8 mouse cellular contexts compared by ENCODE assay signal in the genomic region with DNA sequence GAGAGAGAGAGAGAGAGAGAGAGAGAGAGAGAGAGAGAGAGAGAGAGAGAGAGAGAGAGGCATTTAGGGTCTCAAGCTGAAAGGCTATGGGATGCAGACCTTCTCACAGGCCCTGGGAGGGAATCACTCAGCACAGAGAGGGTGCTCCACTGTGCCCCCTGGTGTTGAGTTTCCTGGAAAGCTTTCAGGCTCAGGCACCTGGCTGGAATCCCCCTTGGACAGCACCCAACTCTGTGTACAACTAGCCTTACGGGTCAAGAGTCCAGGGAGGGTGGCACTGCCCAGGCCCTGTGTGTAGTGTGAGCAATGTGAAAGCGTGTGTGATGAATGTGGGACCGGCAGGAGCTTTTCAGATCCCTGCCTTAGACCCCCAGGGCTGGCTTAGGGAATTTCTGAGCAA. TPM values are rescaled to one million over a fixed set of nuclear protein-coding genes. Genes with fewer than 3 reads are reported as not detected.
A peak's percentile ranks its signal among the peaks of the same experiment; 100 is the strongest.
DNase-seq lines count a peak whose midpoint lies in the region; ATAC-seq and TF ChIP-seq lines count a peak whose summit lies in the region.

No protein-coding gene starts in this region.

- H3K9me3 ChIP-seq in CH12.LX (replicated peaks; ENCODE audit: low read length), result no peaks in the 10 kb centered on the region
- no peaks in the 10 kb centered on the region for H3K9me3 ChIP-seq in embryonic facial prominence, embryonic 10.5 days
- no peaks in the 10 kb centered on the region for H3K9me3 ChIP-seq in liver, embryonic 14.5 days (ENCODE audit: control insufficient read depth, low read length)

- DNase-seq in heart, adult 2 months, result no peak
- DNase-seq in heart, adult 8-10 months (ENCODE audit: low spot score), result no peak
- DNase-seq in CH12.LX (ENCODE audit: extremely low read depth), result peak; percentile 31
- peak; percentile 51 for DNase-seq in embryonic facial prominence, embryonic 10.5 days (ENCODE audit: low spot score)
- no peak for DNase-seq in liver, embryonic 14.5 days (ENCODE audit: low read depth in 3 of 3, low spot score in 3 of 3)
- DNase-seq in natural killer cell, adult 2 months (ENCODE audit: low spot score in 2 of 2), result no peak
- no peak for DNase-seq in urinary bladder, postnatal 25 days (ENCODE audit: low spot score)
- DNase-seq in right cerebral cortex, postnatal 36 days (ENCODE audit: low spot score in 2 of 2), result no peak

- no peaks in the 10 kb centered on the region for H3K4me1 ChIP-seq in heart, adult 2 months (ENCODE audit: control insufficient read depth, insufficient read depth, low read length)
- H3K4me1 ChIP-seq in CH12.LX (ENCODE audit: control insufficient read depth in 1 of 2, insufficient read depth in 2 of 2), result peaks cover 3 to 5% of the 10 kb centered on the region in 2 experiments; a peak in 3 of 4 replicates
- H3K4me1 ChIP-seq in embryonic facial prominence, embryonic 10.5 days, result peaks cover 42% of the 10 kb centered on the region
- peaks cover 0 to 14% of the 10 kb centered on the region in 2 experiments; a peak in 3 of 4 replicates for H3K4me1 ChIP-seq in liver, embryonic 14.5 days (replicated peaks; ENCODE audit: control insufficient read depth in 2 of 2, insufficient read depth in 2 of 2, low read length in 1 of 2)

- TF ChIP-seq RAD21 in CH12.LX (IDR thresholded peaks at IDR 0.05; ENCODE audit: low read depth, low read length), result no peak; the same call in 1 of the 2 replicates

- intact Hi-C loops in heart, adult 2 months (cut with DNase I), result no loop called here

- no peaks in the 10 kb centered on the region for H3K36me3 ChIP-seq in heart, adult 2 months (ENCODE audit: control insufficient read depth, insufficient read depth, low read length)
- H3K36me3 ChIP-seq in CH12.LX (replicated peaks in 1 of 2; ENCODE audit: control insufficient read depth in 1 of 2, insufficient read depth in 1 of 2, low read length in 1 of 2), result no peaks in the 10 kb centered on the region
- H3K36me3 ChIP-seq in embryonic facial prominence, embryonic 10.5 days (replicated peaks), result no peaks in the 10 kb centered on the region
- H3K36me3 ChIP-seq in liver, embryonic 14.5 days (replicated peaks; ENCODE audit: control insufficient read depth, insufficient read depth, low read depth), result no peaks in the 10 kb centered on the region; the same call in 1 of the 2 replicates

- TF ChIP-seq CTCF in heart, adult 2 months (IDR thresholded peaks at IDR 0.05), result peak; percentile 45
- peak; percentile 19 to 51; a peak in 3 of 4 replicates for TF ChIP-seq CTCF in CH12.LX (conservative IDR thresholded peaks at IDR 0.05 in 1 of 2, IDR thresholded peaks at IDR 0.05 in 1 of 2; ENCODE audit: low read depth in 2 of 2, low read length in 2 of 2)
- peak; percentile 75 for TF ChIP-seq CTCF in liver, embryonic 14.5 days (IDR thresholded peaks at IDR 0.05; ENCODE audit: low read depth)

- no peaks in the 10 kb centered on the region for H3K27me3 ChIP-seq in heart, adult 2 months (ENCODE audit: control insufficient read depth, insufficient read depth, low read length)
- H3K27me3 ChIP-seq in CH12.LX (replicated peaks), result peaks cover 23% of the 10 kb centered on the region
- H3K27me3 ChIP-seq in embryonic facial prominence, embryonic 10.5 days (replicated peaks; ENCODE audit: low read depth, poor library complexity, severe bottlenecking), result peaks cover 10% of the 10 kb centered on the region; the same call in 1 of the 2 replicates
- no peaks in the 10 kb centered on the region for H3K27me3 ChIP-seq in liver, embryonic 14.5 days (ENCODE audit: control insufficient read depth, insufficient read depth, low read length)

- dilution Hi-C loops in CH12.LX (cut with MboI; ENCODE audit: extremely low pct_ligation_motif_present, extremely low pct_unique_long_range_greater_than_20kb, low sequenced_read_pairs), result no loop called here

- no peaks in the 10 kb centered on the region for H3K79me2 ChIP-seq in heart, adult 2 months (replicated peaks; ENCODE audit: control insufficient read depth, insufficient read depth, low read length)
- H3K79me2 ChIP-seq in CH12.LX (replicated peaks; ENCODE audit: control insufficient read depth, extremely low read depth, insufficient read depth, poor library complexity, severe bottlenecking), result no peaks in the 10 kb centered on the region

- in situ Hi-C loops in CH12.LX (cut with MboI; ENCODE audit: low pct_ligation_motif_present, low pct_unique_long_range_greater_than_20kb, low sequenced_read_pairs), result loop anchor here (5.0 kb wide), 1 partner anchor 51 kb away; no protein-coding TSS in a partner anchor

- H3K4me3 ChIP-seq in heart, adult 2 months, result no peak overlapping the region
- no peak overlapping the region for H3K4me3 ChIP-seq in CH12.LX (replicated peaks in 1 of 3; ENCODE audit: low read depth in 2 of 3, low read length in 2 of 3, poor library complexity in 1 of 3)
- H3K4me3 ChIP-seq in embryonic facial prominence, embryonic 10.5 days, result no peak overlapping the region
- H3K4me3 ChIP-seq in liver, embryonic 14.5 days (ENCODE audit: insufficient read depth in 1 of 2, low read depth in 2 of 2, low read length in 2 of 2), result no peak overlapping the region

- TF ChIP-seq EP300 in heart, adult 2 months (IDR thresholded peaks at IDR 0.05; ENCODE audit: insufficient read depth, low read depth, low read length), result no peak
- TF ChIP-seq EP300 in CH12.LX (IDR thresholded peaks at IDR 0.05; ENCODE audit: low read length), result no peak
- no peak for TF ChIP-seq EP300 in liver, embryonic 14.5 days (IDR thresholded peaks at IDR 0.05; ENCODE audit: low read depth)

- H3K4me2 ChIP-seq in CH12.LX (ENCODE audit: insufficient read depth, low read depth, poor library complexity, severe bottlenecking), result no peak overlapping the region
- H3K4me2 ChIP-seq in liver, embryonic 14.5 days (ENCODE audit: low read depth), result no peak overlapping the region

- WGBS in heart, adult 2 months, result 57% methylated on average over 3 of the region's 3 CpGs
- 60% methylated on average over 3 of the region's 3 CpGs for WGBS in embryonic facial prominence, embryonic 10.5 days
- WGBS in liver, embryonic 14.5 days (ENCODE audit: insufficient replicate concordance), result 75% methylated on average over 3 of the region's 3 CpGs

- ATAC-seq in liver, embryonic 14.5 days (ENCODE audit: insufficient read depth), result 0 out of 2 replicates have a peak, but pooled peaks have one; percentile 30

- H3K9ac ChIP-seq in heart, adult 2 months (ENCODE audit: low read depth, low read length), result no peak overlapping the region
- no peak overlapping the region for H3K9ac ChIP-seq in CH12.LX (ENCODE audit: insufficient read depth, low read depth)
- H3K9ac ChIP-seq in liver, embryonic 14.5 days (replicated peaks), result no peak overlapping the region

- TF ChIP-seq POLR2A in heart, adult 2 months (IDR thresholded peaks at IDR 0.05; ENCODE audit: insufficient read depth, low read depth, low read length), result no peak
- TF ChIP-seq POLR2A in CH12.LX (IDR thresholded peaks at IDR 0.05; ENCODE audit: low read depth, low read length), result no peak

- no peak overlapping the region for H3K27ac ChIP-seq in heart, adult 2 months
- no peak overlapping the region for H3K27ac ChIP-seq in CH12.LX (ENCODE audit: insufficient read depth, low read depth)
- H3K27ac ChIP-seq in embryonic facial prominence, embryonic 10.5 days (replicated peaks), result no peak overlapping the region
- no peak overlapping the region for H3K27ac ChIP-seq in liver, embryonic 14.5 days

TF ChIP-seq in CH12.LX, 34 proteins besides CTCF, POLR2A, EP300 and RAD21 (continues in another document):
- peak; percentile 41 for TF ChIP-seq SMC3 (IDR thresholded peaks at IDR 0.05; ENCODE audit: low read depth, low read length)

RNA-seq across cellular contexts. Expression of a gene that starts 4.1 kb away (rescaled TPM):
- total RNA-seq in heart, adult 2 months (2021), result under 1 TPM in 1 of 2 experiments, not detected in 1; 0.14 TPM
- 0.06 TPM in 1 of 2 replicates, not detected in the other for polyA plus RNA-seq in heart, adult 2 months (2012; rRNA removed)
- total RNA-seq in heart, adult 8-10 months (2022), result under 1 TPM in 3 of 4 experiments, not detected in 1; 0.16 to 0.24 (median 0.20) TPM
- total RNA-seq in CH12.LX (2012; rRNA removed), result 0.08 TPM in 1 of 2 replicates, not detected in the other
- not detected in 2 replicates for total RNA-seq in CH12.LX (2014; rRNA removed)
- not detected in 2 replicates for polyA plus RNA-seq in CH12.LX (2012; ENCODE audit: insufficient read length, low read depth)
- polyA plus RNA-seq in embryonic facial prominence, embryonic 10.5 days (2016; fragmentation: Nextera tagmentation; extraction: Ambion mirVana), result 0.18 TPM in 1 of 2 replicates, not detected in the other
- polyA plus RNA-seq in liver, embryonic 14.5 days (2012; rRNA removed), result 0.61 and 0.63 TPM in 2 replicates
- polyA plus RNA-seq in liver, embryonic 14.5 days (2014; fragmentation: Nextera tagmentation; extraction: Ambion mirVana), result 0.24 and 0.44 TPM in 2 replicates

RNA-seq across cellular contexts. Expression of a gene that starts 21.9 kb away (rescaled TPM):
- total RNA-seq in heart, adult 2 months (2021), result 1 to 10 TPM; 4.5 to 5.9 TPM
- polyA plus RNA-seq in heart, adult 2 months (2012; rRNA removed), result 7.1 and 10.8 TPM in 2 replicates
- 1 to 10 TPM; 3.6 to 4.7 (median 4.3) TPM for total RNA-seq in heart, adult 8-10 months (2022)
- total RNA-seq in CH12.LX (2012; rRNA removed), result 11.3 and 13.2 TPM in 2 replicates
- total RNA-seq in CH12.LX (2014; rRNA removed), result 12.9 and 14.0 TPM in 2 replicates
- polyA plus RNA-seq in CH12.LX (2012; ENCODE audit: insufficient read length, low read depth), result 28.0 and 29.7 TPM in 2 replicates
- 20.4 and 21.8 TPM in 2 replicates for polyA plus RNA-seq in embryonic facial prominence, embryonic 10.5 days (2016; fragmentation: Nextera tagmentation; extraction: Ambion mirVana)
- polyA plus RNA-seq in liver, embryonic 14.5 days (2012; rRNA removed), result 10.3 and 10.4 TPM in 2 replicates
- polyA plus RNA-seq in liver, embryonic 14.5 days (2014; fragmentation: Nextera tagmentation; extraction: Ambion mirVana), result 6.6 and 7.3 TPM in 2 replicates

RNA-seq across cellular contexts. Expression of a gene that starts 36.9 kb away (rescaled TPM):
- 1 to 10 TPM; 1.8 to 2.4 TPM for total RNA-seq in heart, adult 2 months (2021)
- 3.7 and 4.6 TPM in 2 replicates for polyA plus RNA-seq in heart, adult 2 months (2012; rRNA removed)
- total RNA-seq in heart, adult 8-10 months (2022), result 1 to 10 TPM; 1.2 to 2.9 (median 1.6) TPM
- total RNA-seq in CH12.LX (2012; rRNA removed) (0.29 and 0.55 TPM in 2 replicates), CH12.LX (2014; rRNA removed) (0.22 and 0.27 TPM in 2 replicates)
- polyA plus RNA-seq in CH12.LX (2012; ENCODE audit: insufficient read length, low read depth), result 0.26 and 0.52 TPM in 2 replicates
- 4.7 and 5.1 TPM in 2 replicates for polyA plus RNA-seq in embryonic facial prominence, embryonic 10.5 days (2016; fragmentation: Nextera tagmentation; extraction: Ambion mirVana)
- 13.1 and 13.2 TPM in 2 replicates for polyA plus RNA-seq in liver, embryonic 14.5 days (2012; rRNA removed)
- 8.9 and 9.8 TPM in 2 replicates for polyA plus RNA-seq in liver, embryonic 14.5 days (2014; fragmentation: Nextera tagmentation; extraction: Ambion mirVana)

RNA-seq across cellular contexts. Expression of a gene that starts 58.1 kb away (rescaled TPM):
- not detected for total RNA-seq in heart, adult 2 months (2021)
- 0.06 TPM in 1 of 2 replicates, not detected in the other for polyA plus RNA-seq in heart, adult 2 months (2012; rRNA removed)
- total RNA-seq in heart, adult 8-10 months (2022), result not detected
- not detected in 2 replicates for total RNA-seq in CH12.LX (2012; rRNA removed)
- total RNA-seq in CH12.LX (2014; rRNA removed), result not detected in 2 replicates
- polyA plus RNA-seq in CH12.LX (2012; ENCODE audit: insufficient read length, low read depth), result not detected in 2 replicates
- not detected in 2 replicates for polyA plus RNA-seq in embryonic facial prominence, embryonic 10.5 days (2016; fragmentation: Nextera tagmentation; extraction: Ambion mirVana)
- 0.03 and 0.08 TPM in 2 replicates for polyA plus RNA-seq in liver, embryonic 14.5 days (2012; rRNA removed)
- 0.05 TPM in 1 of 2 replicates, not detected in the other for polyA plus RNA-seq in liver, embryonic 14.5 days (2014; fragmentation: Nextera tagmentation; extraction: Ambion mirVana)

Comparison
In these comparisons a context has a peak if more than half of its experiments do, and no peak if none do; other contexts are left out.
1. DNase-seq: peak in CH12.LX (single experiment) and embryonic facial prominence, embryonic 10.5 days (single experiment); none in heart, adult 2 months (0 of 2), heart, adult 8-10 months (single experiment), liver, embryonic 14.5 days (0 of 3), natural killer cell, adult 2 months (0 of 2), urinary bladder, postnatal 25 days (single experiment) and right cerebral cortex, postnatal 36 days (0 of 2).
2. Peak in every context shown above with its lines, with median percentiles within 50 percentile points of each other: CTCF ChIP-seq.